Mouse (Mus musculus) MEL (cell line): ENCODE data around the gene Rapgef1. TPM values are rescaled to one million over a fixed set of nuclear protein-coding genes. Genes with fewer than 3 reads are reported as not detected.

ENCODE experiments used
- DNase-seq: peaks from one replicate; pipeline ENCODE4 v3.0.0; 2011; ENCODE audit warnings: low read depth, low spot score
- H3K27ac ChIP-seq: 2 replicates; pipeline ENCODE4 v1.5.1; 2012; ENCODE audit warnings: low read depth, mild to moderate bottlenecking, control low read depth, low read length, moderate library complexity; ENCODE audit not compliant: control insufficient read depth
- H3K27me3 ChIP-seq, 2 experiments: fragments of 150-350 bp in 1 of 2; sonication (generic) in 1 of 2; 2 replicates each; pipeline ENCODE4 v1.6.1; 2012; ENCODE audit warnings: low read length in 2 of 2, mild to moderate bottlenecking in 2 of 2, improper control_type of control experiment in 1 of 2, moderate library complexity in 1 of 2; ENCODE audit not compliant: insufficient read depth in 2 of 2, control insufficient read depth in 1 of 2
- H3K36me3 ChIP-seq, 2 experiments: 2 replicates each; pipeline ENCODE4 v1.6.1; 2012 to 2014; ENCODE audit warnings: low read length in 2 of 2, improper control_type of control experiment in 1 of 2, inconsistent platforms in 1 of 2, mild to moderate bottlenecking in 1 of 2; ENCODE audit not compliant: insufficient read depth in 2 of 2, control insufficient read depth in 1 of 2
- H3K4me1 ChIP-seq, 2 experiments: fragments of 150-350 bp in 1 of 2; sonication (generic) in 1 of 2; 2 replicates each; pipeline ENCODE4 v1.6.1; 2012; ENCODE audit warnings: low read length in 2 of 2, improper control_type of control experiment in 1 of 2, mild to moderate bottlenecking in 1 of 2; ENCODE audit not compliant: insufficient read depth in 2 of 2, control insufficient read depth in 1 of 2
- H3K4me3 ChIP-seq, 2 experiments: fragments of 150-350 bp in 1 of 2; sonication (generic) in 1 of 2; 2 replicates each; pipeline ENCODE4 v1.5.1; 2012; ENCODE audit warnings: low read depth in 2 of 2, low read length in 2 of 2, mild to moderate bottlenecking in 2 of 2, moderate library complexity in 2 of 2, control low read depth in 1 of 2, improper control_type of control experiment in 1 of 2; ENCODE audit not compliant: control insufficient read depth in 1 of 2, insufficient read depth in 1 of 2
- H3K79me2 ChIP-seq: 2 replicates; pipeline ENCODE4 v1.6.1; 2012; ENCODE audit warnings: mild to moderate bottlenecking, low read length, moderate library complexity; ENCODE audit not compliant: control insufficient read depth, poor library complexity, insufficient read depth
- H3K9ac ChIP-seq: 2 replicates; pipeline ENCODE4 v1.6.1; 2012; ENCODE audit warnings: low read depth, mild to moderate bottlenecking, control low read depth, low read length, moderate library complexity; ENCODE audit not compliant: control insufficient read depth, poor library complexity, severe bottlenecking
- H3K9me3 ChIP-seq: fragments of 150-350 bp; sonication (generic); replicated peaks from 2 replicates; pipeline ENCODE4 v1.6.1; 2012; ENCODE audit warnings: mild to moderate bottlenecking, low read length, improper control_type of control experiment, moderate library complexity; ENCODE audit not compliant: insufficient read depth
- CTCF ChIP-seq, 3 experiments: IDR thresholded peaks in 2 of 3; conservative IDR thresholded peaks in 1 of 3; 2 replicates each; pipeline ENCODE4 v1.5.1; 2011 to 2012; ENCODE audit warnings: low read length in 3 of 3, low read depth in 2 of 3, mild to moderate bottlenecking in 2 of 3, improper control_type of control experiment in 1 of 3, inconsistent platforms in 1 of 3, mixed read lengths in 1 of 3, moderate library complexity in 1 of 3; ENCODE audit not compliant: control insufficient read depth in 1 of 3, insufficient read depth in 1 of 3, poor library complexity in 1 of 3, severe bottlenecking in 1 of 3
- ELF1 ChIP-seq: IDR thresholded peaks from 2 replicates; pipeline ENCODE4 v1.6.1; 2014; ENCODE audit warnings: low read depth, mild to moderate bottlenecking, inconsistent platforms, low read length, improper control_type of control experiment, moderate library complexity
- EP300 ChIP-seq, 2 experiments: IDR thresholded peaks; 2 replicates each; pipeline ENCODE4 v1.6.1; 2011; ENCODE audit warnings: improper control_type of control experiment in 2 of 2, low read length in 2 of 2, low read depth in 1 of 2, mild to moderate bottlenecking in 1 of 2
- KAT2A ChIP-seq: conservative IDR thresholded peaks from 2 replicates; pipeline ENCODE4 v1.6.1; 2012; ENCODE audit warnings: low read depth, low read length, improper control_type of control experiment, inconsistent platforms
- MAFK ChIP-seq: IDR thresholded peaks from 2 replicates; pipeline ENCODE4 v1.6.1; 2011; ENCODE audit warnings: low read depth, mild to moderate bottlenecking, low read length, improper control_type of control experiment, borderline replicate concordance
- MAX ChIP-seq: IDR thresholded peaks from 2 replicates; pipeline ENCODE4 v1.6.1; 2011; ENCODE audit warnings: low read length, improper control_type of control experiment
- MXI1 ChIP-seq: IDR thresholded peaks from 2 replicates; pipeline ENCODE4 v1.6.1; 2011; ENCODE audit warnings: mild to moderate bottlenecking, low read depth, low read length, improper control_type of control experiment
- MYC ChIP-seq: IDR thresholded peaks from 2 replicates; pipeline ENCODE4 v1.6.1; 2011; ENCODE audit warnings: low read depth, mild to moderate bottlenecking, low read length, improper control_type of control experiment, moderate library complexity
- NELFE ChIP-seq: IDR thresholded peaks from 2 replicates; pipeline ENCODE4 v1.6.1; 2011; ENCODE audit warnings: low read depth, low read length, improper control_type of control experiment
- RAD21 ChIP-seq: IDR thresholded peaks from 2 replicates; pipeline ENCODE4 v1.6.1; 2011; ENCODE audit warnings: mild to moderate bottlenecking, low read depth, low read length, improper control_type of control experiment
- SIN3A ChIP-seq: IDR thresholded peaks from 2 replicates; pipeline ENCODE4 v1.6.1; 2012; ENCODE audit warnings: low read length, improper control_type of control experiment, inconsistent platforms
- UBTF ChIP-seq: IDR thresholded peaks from 2 replicates; pipeline ENCODE4 v1.6.1; 2012; ENCODE audit warnings: low read depth, mild to moderate bottlenecking, inconsistent platforms, low read length, improper control_type of control experiment, moderate library complexity, borderline replicate concordance; ENCODE audit not compliant: insufficient read depth
- USF2 ChIP-seq, 2 experiments: IDR thresholded peaks; 2 replicates each; pipeline ENCODE4 v1.6.1; 2011 to 2012; ENCODE audit warnings: improper control_type of control experiment in 2 of 2, low read length in 2 of 2, borderline replicate concordance in 1 of 2, inconsistent platforms in 1 of 2, low read depth in 1 of 2, mild to moderate bottlenecking in 1 of 2; ENCODE audit not compliant: insufficient read depth in 1 of 2
- ZMIZ1 ChIP-seq: IDR thresholded peaks from 2 replicates; pipeline ENCODE4 v1.6.1; 2012; ENCODE audit warnings: low read depth, mild to moderate bottlenecking, inconsistent platforms, low read length, improper control_type of control experiment, moderate library complexity
- polyA plus RNA-seq, 2 experiments: library from polyadenylated mRNA; stranded (reverse) in 1 of 2; unstranded in 1 of 2; fragments of >175 nt in 1 of 2; fragments of >200 nt in 1 of 2; gene quantifications; 2 replicates each; pipeline versions ENCODE4 v1.2.1 to v1.2.4; 2012; ENCODE audit warnings: low replicate concordance in 2 of 2, low read depth in 1 of 2; ENCODE audit not compliant: insufficient read length in 2 of 2, insufficient read depth in 1 of 2, missing spikeins in 1 of 2
- total RNA-seq: library from RNA; depleted of rRNA; stranded (reverse); fragments of 300-350 nt; gene quantifications from 2 replicates; pipeline ENCODE4 v1.2.3, GENCODE M21; 2012

Gene Rapgef1
- total and polyA plus RNA-seq, 3 experiments = 57.2 to 88.3 (median 77.0) TPM

DNA sequence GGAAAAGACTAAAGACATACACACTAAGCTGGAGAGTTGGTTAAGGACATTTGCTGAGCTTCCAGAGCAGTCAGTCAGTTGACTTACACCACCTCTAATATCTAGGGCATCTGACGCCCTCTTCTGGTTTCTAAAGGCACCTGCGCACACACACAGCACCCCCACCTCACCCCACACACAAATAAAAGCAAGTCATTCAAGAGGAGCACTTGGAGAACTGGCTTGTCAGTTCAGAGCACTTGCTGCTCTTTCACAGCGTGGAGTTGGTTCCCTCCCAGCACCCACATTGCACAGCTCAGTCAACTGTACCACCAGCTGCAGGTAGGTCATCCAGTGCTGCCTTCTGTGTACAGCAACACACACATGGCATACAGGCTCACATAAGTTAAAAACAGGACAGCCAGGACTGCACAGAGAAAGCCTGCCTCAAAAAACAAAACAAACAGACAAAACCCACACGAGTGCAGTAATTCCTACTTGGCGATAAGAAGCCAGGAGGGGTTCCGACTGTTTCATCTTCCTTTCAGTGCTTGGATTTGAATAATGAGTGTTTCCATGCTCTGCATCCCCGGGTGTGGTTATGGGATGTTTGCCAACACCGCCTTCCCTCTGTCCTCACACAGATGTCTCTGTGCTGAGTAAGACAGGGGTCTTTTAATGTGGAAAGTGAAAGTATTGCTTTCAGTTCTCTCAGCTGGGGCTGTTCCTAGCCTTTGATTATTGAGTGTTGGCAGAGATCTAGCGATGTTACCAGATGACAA, 50.9 kb downstream of the Rapgef1 start (continued):
- TF ChIP-seq MAX = peak; percentile 12; the same call in 1 of the 2 replicates

GRCm38 (mm10) chr2:29671374-29671773, 51.9 kb downstream of the Rapgef1 start:
- Histone ChIP-seq H3K4me1 (peaks cover 34 to 40% of the 10 kb centered on the region in 2 experiments), H3K79me2 (peaks cover 8% of the 10 kb centered on the region), H3K27me3 (no peaks in the 10 kb centered on the region), H3K27ac (no peak overlapping the region), H3K9me3 (no peaks in the 10 kb centered on the region), H3K36me3 (peaks cover 0 to 30% of the 10 kb centered on the region in 2 experiments; a peak in 3 of 4 replicates), H3K4me3 (no peak overlapping the region), H3K9ac (no peak overlapping the region)
- TF ChIP-seq RAD21 (no peak), UBTF (no peak), CTCF (IDR thresholded peaks at IDR 0.05 in 2 of 3, conservative IDR thresholded peaks at IDR 0.05 in 1 of 3; ENCODE audit: control insufficient read depth in 1 of 3, insufficient read depth in 1 of 3, low read depth in 2 of 3, low read length in 3 of 3, poor library complexity in 1 of 3, severe bottlenecking in 1 of 3) (no peak), MYC (no peak), MXI1 (no peak), ELF1 (no peak), USF2 (IDR thresholded peaks at IDR 0.05; ENCODE audit: borderline replicate concordance in 1 of 2, insufficient read depth in 1 of 2, low read depth in 1 of 2, low read length in 2 of 2) (no peak)
- no peak for DNase-seq

DNA sequence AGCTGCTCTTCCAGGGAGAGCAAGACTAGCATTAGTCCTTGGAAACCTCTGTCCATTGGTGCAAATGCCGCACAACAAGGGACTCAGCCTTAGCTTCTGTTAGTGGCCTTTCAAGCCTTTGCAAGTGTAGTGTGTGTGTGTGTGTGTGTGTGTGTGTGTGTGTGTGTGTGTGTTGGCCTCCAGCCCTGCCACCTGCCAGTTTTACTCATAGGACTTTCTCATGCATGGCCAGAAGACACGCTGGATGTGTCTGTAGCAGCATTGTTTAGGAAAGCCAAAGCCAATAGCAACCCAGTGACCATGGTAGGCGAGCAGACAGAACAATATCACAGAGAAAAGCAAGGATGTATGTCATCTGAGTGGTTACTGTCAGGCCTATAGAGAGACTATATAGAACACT, 52.3 kb downstream of the Rapgef1 start:
- Histone ChIP-seq H3K27ac (no peak overlapping the region), H3K79me2 (peaks cover 11% of the 10 kb centered on the region), H3K27me3 (no peaks in the 10 kb centered on the region), H3K9me3 (no peaks in the 10 kb centered on the region), H3K9ac (no peak overlapping the region), H3K4me1 (peaks cover 30 to 42% of the 10 kb centered on the region in 2 experiments), H3K4me3 (no peak overlapping the region), H3K36me3 (peaks cover 0 to 30% of the 10 kb centered on the region in 2 experiments; a peak in 3 of 4 replicates)
- DNase-seq = no peak
- no peak for TF ChIP-seq ZMIZ1
- no peak for TF ChIP-seq EP300 (IDR thresholded peaks at IDR 0.05; ENCODE audit: low read depth in 1 of 2, low read length in 2 of 2)
- TF ChIP-seq NELFE = no peak
- no peak for TF ChIP-seq MAFK
- TF ChIP-seq MAX = no peak
- no peak for TF ChIP-seq MXI1
- TF ChIP-seq SIN3A = no peak
- no peak for TF ChIP-seq KAT2A
